Mouse (Mus musculus) hindbrain, embryonic 11.5 days (tissue): ENCODE results near the gene Sec14l1. TPM values are rescaled to one million over a fixed set of nuclear protein-coding genes. Genes with fewer than 3 reads are reported as not detected.
"Not testable (repeated sequence)": the region's sequence is repeated elsewhere in the genome, so short reads cannot be mapped to it uniquely, and the experiment has no call there.

ENCODE experiments used
- ATAC-seq: fragments of 200-750 bp; cut with Nextera tagmentation; 2 replicates; pipeline ENCODE4 v1.8.0; 2017; ENCODE audit warnings: mild to moderate bottlenecking, moderate TSS enrichment, moderate library complexity; ENCODE audit not compliant: low FRiP score
- DNase-seq: peaks from one replicate; pipeline ENCODE4 v3.0.0-alpha.2; 2015; ENCODE audit warnings: low spot score
- H3K27ac ChIP-seq: fragments of 300-500 bp; sonication (generic); 2 replicates; pipeline ENCODE4 v1.5.1; 2014; ENCODE audit warnings: mild to moderate bottlenecking, low read depth, low read length
- H3K27me3 ChIP-seq: fragments of 300-500 bp; sonication (generic); 2 replicates; pipeline ENCODE4 v1.6.1; 2014; ENCODE audit warnings: mild to moderate bottlenecking, low read length, moderate library complexity, mixed read lengths; ENCODE audit not compliant: control insufficient read depth, insufficient read depth
- H3K36me3 ChIP-seq: fragments of 300-500 bp; sonication (generic); 2 replicates; pipeline ENCODE4 v1.6.1; 2014; ENCODE audit warnings: mild to moderate bottlenecking, low read length, moderate library complexity, mixed read lengths; ENCODE audit not compliant: control insufficient read depth, insufficient read depth
- H3K4me1 ChIP-seq: fragments of 300-500 bp; sonication (generic); replicated peaks from 2 replicates; pipeline ENCODE4 v1.6.1; 2014; ENCODE audit warnings: low read length, mixed read lengths; ENCODE audit not compliant: control insufficient read depth, insufficient read depth
- H3K4me2 ChIP-seq: fragments of 300-500 bp; sonication (generic); replicated peaks from 2 replicates; pipeline ENCODE4 v1.6.1; 2014; ENCODE audit warnings: mild to moderate bottlenecking, low read depth, low read length
- H3K4me3 ChIP-seq: fragments of 300-500 bp; sonication (generic); 2 replicates; pipeline ENCODE4 v1.5.1; 2014; ENCODE audit warnings: low read depth, low read length
- H3K9ac ChIP-seq: fragments of 300-500 bp; sonication (generic); 2 replicates; pipeline ENCODE4 v1.6.1; 2014; ENCODE audit warnings: low read depth, low read length
- H3K9me3 ChIP-seq: fragments of 300-500 bp; sonication (generic); 2 replicates; pipeline ENCODE4 v1.6.1; 2016; ENCODE audit warnings: low read length; ENCODE audit not compliant: control insufficient read depth
- WGBS: fragments of 180-500 bp; shearing (Covaris S2); extraction: QIAGEN DNeasy Blood & Tissue Kit; methylation state at CpG from one replicate; pipeline ENCODE4 v1.1.7; 2014; 5-methylcytosine and 5-hydroxymethylcytosine counted together
- polyA plus RNA-seq: library from polyadenylated mRNA; unstranded; fragments of >200 nt; fragmentation: Nextera tagmentation; extraction: Ambion mirVana; gene quantifications from 2 replicates; pipeline ENCODE4 v1.2.1, GENCODE M21; 2014

Sec14l1 gene
- polyA plus RNA-seq, 1 experiment from 2014 or later = 36.9 TPM

DNA sequence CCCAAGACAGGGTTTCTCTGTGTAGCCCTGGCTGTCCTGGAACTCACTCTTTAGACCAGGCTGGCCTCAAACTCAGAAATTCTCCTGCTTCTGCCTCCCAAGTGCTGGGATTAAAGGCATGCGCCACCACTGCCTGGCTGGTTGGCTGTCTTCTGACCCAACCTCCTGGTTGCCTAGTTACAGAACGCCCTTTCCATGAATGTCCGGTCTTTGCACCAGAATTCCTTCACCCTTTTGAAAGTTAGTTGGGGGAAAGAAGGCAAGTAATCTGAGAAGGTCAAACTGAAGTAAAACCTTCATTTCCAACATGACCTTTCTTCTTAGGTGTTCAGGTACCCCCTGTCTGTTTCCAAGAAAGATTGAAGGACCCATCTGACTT is 31.1 kb upstream of the Sec14l1 start:
- not testable (repeated sequence) for H3K4me3 ChIP-seq, H3K9me3 ChIP-seq, H3K27me3 ChIP-seq, H3K36me3 ChIP-seq, H3K4me1 ChIP-seq, ATAC-seq, H3K4me2 ChIP-seq, DNase-seq, H3K9ac ChIP-seq, H3K27ac ChIP-seq
- 85% methylated on average over 3 of the region's 3 CpGs for WGBS

DNA sequence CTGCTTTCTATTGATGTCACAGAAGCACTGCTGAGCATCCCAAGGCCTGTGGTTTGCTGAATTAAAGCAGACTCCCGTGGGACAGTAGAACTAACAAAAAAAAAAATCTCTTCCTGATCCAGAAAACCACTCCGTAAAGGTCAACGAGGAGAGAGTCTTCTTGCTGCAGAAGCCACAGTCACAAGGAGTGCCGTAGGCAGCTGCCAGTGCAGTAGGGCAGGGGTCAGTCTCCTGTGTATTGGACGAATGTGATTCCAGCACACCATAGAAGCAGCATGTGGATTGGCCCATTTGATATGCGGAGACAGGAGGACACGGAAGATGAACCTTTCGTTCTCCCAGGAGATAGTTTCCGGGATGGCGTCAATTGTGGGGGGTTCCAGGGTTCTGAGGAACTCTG is 28.8 kb upstream of the Sec14l1 start:
- DNase-seq = no peak
- ATAC-seq = no peak
- 89% methylated on average over 10 of the region's 10 CpGs for WGBS
- Histone ChIP-seq H3K9ac (no peak overlapping the region), H3K36me3 (no peaks in the 10 kb centered on the region), H3K9me3 (no peaks in the 10 kb centered on the region), H3K4me3 (no peak overlapping the region), H3K27me3 (no peaks in the 10 kb centered on the region), H3K4me1 (0 out of 2 replicates have a peak, but pooled peaks cover 2% of the 10 kb centered on the region), H3K4me2 (no peak overlapping the region), H3K27ac (no peak overlapping the region)

DNA sequence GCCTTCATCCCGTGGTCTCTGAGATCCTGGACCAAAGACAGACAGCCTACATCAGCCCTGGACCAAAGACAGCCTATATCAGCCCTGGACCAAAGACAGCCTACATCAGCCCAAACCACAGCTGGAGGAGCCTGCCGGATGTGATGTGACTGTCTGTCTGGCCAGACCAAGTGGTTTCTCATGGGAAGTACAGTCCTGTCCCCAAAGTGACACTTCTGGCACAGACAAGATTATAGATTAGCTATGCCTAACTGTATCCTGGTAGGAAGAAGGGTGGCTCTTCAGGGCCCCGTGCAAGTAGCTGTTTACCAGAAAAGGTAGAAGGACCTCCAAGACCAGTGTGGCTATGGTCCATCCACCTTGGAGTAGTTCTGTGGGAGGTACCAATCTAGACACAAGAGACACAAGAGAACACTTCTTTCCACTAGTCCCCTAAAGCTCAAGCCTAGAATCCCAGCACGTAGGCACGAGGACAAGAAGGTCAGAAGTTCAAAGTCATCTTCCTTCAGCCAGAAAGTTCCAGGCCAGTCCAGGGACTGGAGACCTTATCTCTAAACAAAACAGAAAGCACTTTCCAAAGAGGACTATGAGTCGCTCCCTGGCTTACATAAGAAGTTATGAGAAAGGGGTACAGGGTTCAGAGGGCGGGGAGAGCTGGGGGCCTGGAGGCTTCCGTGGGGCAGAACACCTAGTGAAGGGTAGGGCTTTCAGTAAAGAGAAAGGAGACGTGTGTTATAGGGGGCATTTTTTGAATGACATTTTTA is 27.8 kb upstream of the Sec14l1 start:
- ATAC-seq = no peak
- Histone ChIP-seq H3K9me3 (no peaks in the 10 kb centered on the region), H3K27ac (no peak overlapping the region), H3K9ac (no peak overlapping the region), H3K4me1 (peaks cover 8% of the 10 kb centered on the region; the same call in 1 of the 2 replicates), H3K36me3 (no peaks in the 10 kb centered on the region), H3K4me3 (no peak overlapping the region), H3K4me2 (no peak overlapping the region), H3K27me3 (no peaks in the 10 kb centered on the region)
- 88% methylated on average over 9 of the region's 9 CpGs for WGBS
- no peak for DNase-seq

DNA sequence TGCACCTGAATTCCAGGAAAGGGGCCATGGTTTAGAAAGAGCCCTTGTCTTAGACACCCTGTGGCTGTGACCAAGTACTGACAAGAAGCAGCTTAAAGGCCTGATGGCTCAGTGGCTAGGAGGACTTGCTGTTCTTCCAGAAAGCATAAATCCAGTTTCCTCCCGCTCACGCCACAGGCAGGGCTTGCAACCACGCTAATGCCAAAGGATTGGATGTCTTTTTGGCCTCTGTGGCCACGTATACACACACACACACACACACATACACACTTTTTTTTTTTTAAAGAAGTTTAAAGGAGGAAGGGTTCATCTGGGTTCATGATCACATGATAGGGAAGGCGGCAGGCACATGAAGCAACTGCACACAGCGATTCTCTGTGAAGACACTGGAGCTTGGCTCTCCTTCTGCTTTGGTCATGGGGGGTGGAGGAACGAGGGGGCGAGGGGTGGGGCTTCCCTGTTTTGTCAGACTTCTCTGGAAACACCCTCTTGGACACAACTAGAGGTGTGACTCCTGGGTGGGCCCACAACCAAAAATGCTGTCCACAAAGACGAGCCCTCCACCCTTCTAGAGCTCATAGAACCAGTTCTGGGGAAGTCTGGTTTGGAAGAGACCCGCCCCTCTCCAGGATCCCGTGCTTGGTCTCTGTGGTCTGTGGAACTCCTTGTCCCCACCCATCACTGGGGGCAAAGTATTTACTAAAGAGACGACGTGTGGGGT is 26.5 kb upstream of the Sec14l1 start:
- WGBS = 85% methylated on average over 13 of the region's 13 CpGs
- Histone ChIP-seq H3K36me3 (no peaks in the 10 kb centered on the region), H3K27ac (no peak overlapping the region), H3K4me2 (no peak overlapping the region), H3K4me1 (peaks cover 10% of the 10 kb centered on the region; the same call in 1 of the 2 replicates), H3K9ac (no peak overlapping the region), H3K4me3 (no peak overlapping the region), H3K9me3 (no peaks in the 10 kb centered on the region), H3K27me3 (no peaks in the 10 kb centered on the region)
- DNase-seq = no peak
- ATAC-seq = no peak

DNA sequence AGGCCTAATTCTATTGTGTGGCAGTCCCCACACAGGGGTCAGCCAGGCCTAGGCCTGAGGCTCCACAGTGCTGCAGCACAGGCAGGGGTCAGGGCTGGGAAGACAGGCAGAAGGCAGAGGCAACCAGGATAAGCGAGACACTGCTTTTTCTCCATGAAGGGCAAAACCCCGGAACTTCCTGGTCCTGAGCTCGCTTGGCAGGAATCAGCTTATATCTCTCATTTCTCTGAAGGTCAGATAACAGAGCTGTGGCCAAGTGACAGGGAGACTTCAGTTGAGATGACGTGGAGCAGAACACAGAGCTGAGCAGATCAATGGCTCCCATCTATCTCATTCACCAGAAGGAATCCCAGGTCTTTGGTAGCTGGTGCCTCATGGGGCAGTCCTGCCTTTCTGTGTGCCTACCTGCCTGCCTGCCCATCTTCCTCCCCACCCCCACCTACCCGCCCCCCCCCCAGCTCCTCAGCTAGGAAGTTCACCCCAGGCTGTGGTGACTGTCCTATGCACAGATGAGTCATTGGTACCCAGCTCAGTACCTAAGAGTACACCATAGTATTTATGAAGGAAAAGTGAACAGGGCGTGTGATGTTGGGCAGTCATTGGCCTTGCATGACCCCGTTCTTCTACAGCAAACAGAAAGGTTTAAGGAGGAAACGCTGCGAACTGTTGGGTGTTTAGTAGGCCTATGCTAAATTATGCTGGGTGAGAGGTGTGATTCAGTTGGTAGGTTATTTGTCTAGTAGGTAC is 25.1 kb upstream of the Sec14l1 start:
- Histone ChIP-seq H3K27me3 (no peaks in the 10 kb centered on the region), H3K4me2 (no peak overlapping the region), H3K9ac (no peak overlapping the region), H3K36me3 (no peaks in the 10 kb centered on the region), H3K4me1 (peaks cover 10% of the 10 kb centered on the region; the same call in 1 of the 2 replicates), H3K27ac (no peak overlapping the region), H3K9me3 (no peaks in the 10 kb centered on the region), H3K4me3 (no peak overlapping the region)
- DNase-seq (no peak), ATAC-seq (no peak)
- WGBS = 76% methylated on average over 9 of the region's 9 CpGs

DNA sequence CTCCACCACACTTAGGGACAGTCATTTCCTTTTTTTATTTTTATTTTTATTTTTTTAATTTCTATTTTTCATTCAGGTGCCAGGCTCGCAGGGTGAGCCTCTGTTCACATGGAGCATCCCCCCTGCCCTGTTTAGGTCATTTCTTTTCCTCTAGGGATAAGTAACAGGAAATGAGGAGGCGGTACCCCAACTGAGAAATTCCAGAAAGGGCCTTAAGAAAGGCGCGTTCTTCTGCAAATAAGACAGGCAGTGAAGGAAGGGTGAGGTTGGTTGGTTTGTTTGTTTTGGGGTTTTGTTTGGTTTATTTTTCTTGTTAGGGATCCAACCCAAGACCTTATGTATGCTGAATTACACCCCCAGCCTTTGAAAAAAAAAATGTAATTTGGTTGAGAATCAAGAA is 23.6 kb upstream of the Sec14l1 start:
- H3K9ac ChIP-seq = no peak overlapping the region
- 49% methylated on average over 4 of the region's 4 CpGs for WGBS
- peaks cover 10% of the 10 kb centered on the region; the same call in 1 of the 2 replicates for H3K4me1 ChIP-seq
- H3K9me3 ChIP-seq = no peaks in the 10 kb centered on the region
- DNase-seq (no peak), ATAC-seq (no peak)
- H3K27ac ChIP-seq = no peak overlapping the region
- H3K4me3 ChIP-seq = no peak overlapping the region
- H3K36me3 ChIP-seq = no peaks in the 10 kb centered on the region
- no peaks in the 10 kb centered on the region for H3K27me3 ChIP-seq
- no peak overlapping the region; the same call in 1 of the 2 replicates for H3K4me2 ChIP-seq

DNA sequence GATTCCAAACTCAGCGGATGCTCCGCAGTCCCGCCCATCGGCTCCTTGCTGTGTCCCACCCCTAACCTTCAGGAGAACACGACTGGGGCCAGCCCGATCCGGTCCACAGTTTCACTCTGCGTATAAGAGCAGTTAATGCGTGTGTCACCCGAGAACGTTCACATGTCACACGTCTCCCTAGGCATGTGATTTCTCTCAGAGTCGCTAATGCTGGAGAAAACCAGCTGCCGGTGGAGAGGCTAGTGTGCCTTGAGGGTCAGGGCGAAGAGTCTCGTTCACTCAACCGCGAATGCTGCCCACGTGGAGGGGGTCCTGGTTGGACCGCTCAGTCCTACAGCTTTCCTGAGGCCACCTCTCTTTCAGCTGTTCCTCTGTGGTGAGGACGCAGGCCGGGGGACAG is 23.1 kb upstream of the Sec14l1 start:
- Histone ChIP-seq H3K27ac (no peak overlapping the region), H3K4me3 (no peak overlapping the region), H3K36me3 (no peaks in the 10 kb centered on the region), H3K27me3 (no peaks in the 10 kb centered on the region), H3K9ac (no peak overlapping the region), H3K4me1 (peaks cover 10% of the 10 kb centered on the region; the same call in 1 of the 2 replicates), H3K9me3 (no peaks in the 10 kb centered on the region), H3K4me2 (no peak overlapping the region; the same call in 1 of the 2 replicates)
- WGBS = 6% methylated on average over 22 of the region's 22 CpGs
- ATAC-seq = no peak
- DNase-seq = peak; percentile 50

DNA sequence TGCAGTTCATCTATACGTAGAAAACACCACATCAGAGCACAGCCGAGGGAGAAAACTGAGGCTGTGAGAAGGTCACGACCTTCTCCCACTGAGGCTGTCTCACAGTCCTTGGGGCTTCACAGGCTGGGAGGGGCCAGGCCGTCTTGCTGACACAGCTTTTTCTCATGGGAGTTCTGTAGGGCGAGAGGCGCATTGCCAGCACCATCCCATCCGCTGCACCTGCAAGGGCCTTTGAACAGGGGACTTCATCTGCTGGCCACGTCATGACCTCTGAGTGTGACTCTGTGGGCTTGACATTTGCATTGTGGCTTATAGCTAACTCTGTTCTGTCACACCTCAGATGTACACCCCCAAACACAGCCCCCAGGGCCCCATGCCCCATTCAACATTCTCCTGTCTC is 22.3 kb upstream of the Sec14l1 start:
- H3K9ac ChIP-seq = no peak overlapping the region
- no peak overlapping the region for H3K4me2 ChIP-seq
- H3K9me3 ChIP-seq = no peaks in the 10 kb centered on the region
- no peak for DNase-seq
- H3K36me3 ChIP-seq = no peaks in the 10 kb centered on the region
- no peaks in the 10 kb centered on the region for H3K27me3 ChIP-seq
- H3K27ac ChIP-seq = no peak overlapping the region
- no peak overlapping the region for H3K4me3 ChIP-seq
- no peak for ATAC-seq
- peaks cover 10% of the 10 kb centered on the region; the same call in 1 of the 2 replicates for H3K4me1 ChIP-seq
- 9% methylated on average over 8 of the region's 8 CpGs for WGBS
